18 mouse cellular contexts compared by ENCODE assay signal in the genomic region with DNA sequence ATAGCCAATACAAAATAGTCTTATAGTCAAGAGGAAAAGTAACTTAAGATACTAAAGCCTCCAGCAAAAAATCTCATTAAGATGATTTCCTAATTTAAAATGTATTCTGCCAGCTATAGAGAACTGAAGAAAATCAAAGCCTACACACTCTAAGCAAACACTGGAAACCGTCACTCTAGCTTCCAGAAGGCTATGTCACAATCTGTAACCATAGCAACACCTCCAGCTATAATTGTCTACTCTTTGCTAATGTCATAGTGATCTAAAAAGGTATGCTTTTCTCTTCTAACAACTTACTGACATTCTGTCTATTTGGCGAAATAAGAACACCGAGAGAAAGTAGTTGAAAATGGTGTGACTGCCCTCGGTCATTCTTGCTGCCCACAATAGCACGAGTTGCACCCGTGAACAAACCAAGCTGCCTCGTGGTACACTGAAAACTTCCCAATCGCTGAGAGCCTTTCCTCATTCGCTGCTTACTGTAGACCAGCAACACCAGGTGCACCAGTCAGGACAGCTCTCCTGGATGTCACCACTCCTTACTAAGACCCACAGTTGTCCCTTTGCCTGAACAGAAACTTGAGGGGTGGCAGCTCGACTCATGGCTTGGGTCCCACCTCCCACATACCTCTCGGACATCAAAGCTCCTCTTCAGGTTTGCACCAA. TPM values are rescaled to one million over a fixed set of nuclear protein-coding genes. Genes with fewer than 3 reads are reported as not detected.
DNase-seq lines count a peak whose midpoint lies in the region; TF ChIP-seq lines count a peak whose summit lies in the region.
"Had no signal": no experiment of that assay in that cellular context is flagged by ENCODE, and none has a peak within 500 bp of the region (broad histone marks: within the 10 kb centered on the region; RNA-seq: fewer than 3 reads in every experiment).

No protein-coding gene starts in this region.

- peak overlapping the region; percentile 63 for H3K27ac ChIP-seq in left cerebral cortex, adult 2 months
- H3K27ac ChIP-seq: embryonic facial prominence, embryonic 13.5 days; limb, embryonic 10.5 days; liver, embryonic 15.5 days; macrophage; neural tube, embryonic 15.5 days had no signal

- intact Hi-C loops in left cerebral cortex, adult 2 months (cut with DNase I): no loop called here
- intact Hi-C loops in left cerebral cortex, postnatal 4 days (cut with DNase I): no loop called here

- no peak for TF ChIP-seq CTCF in left cerebral cortex, adult 2 months (IDR thresholded peaks at IDR 0.05)
- TF ChIP-seq CTCF in brain, embryonic 14.5 days (IDR thresholded peaks at IDR 0.05; ENCODE audit: borderline replicate concordance, extremely low read depth, insufficient read depth, insufficient read length): no peak

- no peak overlapping the region for H3K4me3 ChIP-seq in left cerebral cortex, adult 2 months
- H3K4me3 ChIP-seq: embryonic facial prominence, embryonic 13.5 days; limb, embryonic 10.5 days; liver, embryonic 15.5 days; neural tube, embryonic 15.5 days had no signal

- no peak for TF ChIP-seq POLR2A in brain, embryonic 14.5 days (IDR thresholded peaks at IDR 0.05; ENCODE audit: borderline replicate concordance, extremely low read depth, insufficient read depth, insufficient read length, poor library complexity, severe bottlenecking)

- DNase-seq in frontal cortex, postnatal 36 days (ENCODE audit: low spot score in 2 of 2): peak; percentile 17 to 38
- DNase-seq in frontal cortex, postnatal 10 days (ENCODE audit: low spot score in 2 of 2): no peak
- no peak for DNase-seq in left cerebral cortex, adult 2 months (ENCODE audit: extremely low spot score in 1 of 2, low spot score in 2 of 2)
- no peak for DNase-seq in left cerebral cortex, postnatal 4 days
- DNase-seq in brain, embryonic 14.5 days (ENCODE audit: low read depth): peak; percentile 65
- peak; percentile 47 for DNase-seq in layer of hippocampus, adult 9-11 months
- DNase-seq in cerebellum, postnatal 14 days: no peak
- no peak for DNase-seq in kidney, adult 11 months
- DNase-seq: adrenal gland, adult 8-10 months; B cell, adult 2 months; cerebellum, postnatal 25 days; kidney, postnatal 25 days; thymus, adult 2 months had no signal

RNA-seq across cellular contexts. Expression of gene Mccc2, which starts 48.3 kb away (rescaled TPM):
- total RNA-seq in left cerebral cortex, adult 2 months (2021): 10 to 100 TPM; 22.9 to 26.9 TPM
- total RNA-seq in left cerebral cortex, postnatal 4 days (2021): 10 to 100 TPM; 29.1 to 34.0 TPM
- polyA plus RNA-seq in brain, embryonic 14.5 days (2012; rRNA removed): 12.2 and 15.2 TPM in 2 replicates

Comparison
In these comparisons a context has a peak if more than half of its experiments do, and no peak if none do; other contexts are left out.
1. DNase-seq: peak in frontal cortex, postnatal 36 days (2 of 2), brain, embryonic 14.5 days (single experiment) and layer of hippocampus, adult 9-11 months (single experiment); none in frontal cortex, postnatal 10 days (0 of 2), left cerebral cortex, adult 2 months (0 of 2), left cerebral cortex, postnatal 4 days (single experiment), cerebellum, postnatal 14 days (0 of 2) and kidney, adult 11 months (single experiment).